Mouse (Mus musculus): Measurements from ENCODE around the gene Gm8180.
"Not testable (repeated sequence)": the region's sequence is repeated elsewhere in the genome, so short reads cannot be mapped to it uniquely, and the experiment has no call there.

The Gm8180 gene

GRCm38 (mm10) chr14:43784645-43785044 lies at the start of gene Gm8180:
Gm8180 (minus strand) TSS chr14:43784745.
- DNase-seq (ENCODE audit: low spot score in 2 of 2), result not testable (repeated sequence)

GRCm38 (mm10) chr14:43830385-43830784 lies 45.8 kb upstream of the Gm8180 start:
- not testable (repeated sequence) for DNase-seq (ENCODE audit: low spot score in 2 of 2)

- DNase-seq (ENCODE audit: low spot score in 2 of 2), result not testable (repeated sequence)
Measured at GRCm38 (mm10) chr14:43824176-43824575, 39.6 kb upstream of the Gm8180 start.

DNA sequence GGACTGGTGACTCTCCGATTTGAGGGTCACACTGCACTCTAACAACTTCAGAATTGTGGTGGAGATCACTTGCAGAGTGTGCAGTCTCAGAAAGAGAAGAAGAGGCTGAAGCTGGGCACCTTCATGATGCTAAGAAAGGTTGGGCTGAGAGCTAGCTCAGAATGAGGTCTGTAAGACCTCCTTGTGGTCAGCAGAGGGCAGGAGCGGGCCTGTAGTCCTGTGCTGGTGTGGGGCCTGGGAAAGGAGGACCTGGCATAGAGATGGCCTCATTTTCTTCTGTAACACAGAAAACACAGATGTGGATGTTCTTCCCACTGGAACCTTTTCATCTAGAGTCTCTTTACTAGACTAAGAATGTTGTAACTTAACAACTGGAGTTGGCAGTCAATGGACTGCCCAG lies 37.3 kb upstream of the Gm8180 start:
- not testable (repeated sequence) for DNase-seq (ENCODE audit: low spot score in 2 of 2)

- DNase-seq (ENCODE audit: low spot score in 2 of 2), result not testable (repeated sequence)
Measured at GRCm38 (mm10) chr14:43812458-43812857, 27.9 kb upstream of the Gm8180 start.

DNA sequence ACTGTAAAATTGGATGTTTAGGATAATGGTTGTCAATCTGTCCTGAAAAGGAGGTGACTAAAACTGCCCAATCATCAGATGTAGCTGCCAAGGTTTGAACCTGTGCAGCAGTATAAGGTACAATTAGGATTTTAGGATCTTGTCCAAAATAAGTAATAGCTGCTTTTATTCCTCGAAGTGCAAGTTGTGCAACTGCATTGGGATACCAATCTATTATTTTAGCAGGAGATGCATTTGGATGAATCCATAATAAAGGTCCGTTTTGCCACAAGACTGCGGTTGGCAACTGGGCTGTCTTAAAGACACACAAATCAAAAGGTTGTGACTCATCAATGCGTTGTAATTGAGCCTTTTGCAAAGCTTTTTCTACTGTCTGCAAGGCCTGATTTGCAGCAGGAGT lies 23.6 kb upstream of the Gm8180 start:
- not testable (repeated sequence) for DNase-seq (ENCODE audit: low spot score in 2 of 2)

DNA sequence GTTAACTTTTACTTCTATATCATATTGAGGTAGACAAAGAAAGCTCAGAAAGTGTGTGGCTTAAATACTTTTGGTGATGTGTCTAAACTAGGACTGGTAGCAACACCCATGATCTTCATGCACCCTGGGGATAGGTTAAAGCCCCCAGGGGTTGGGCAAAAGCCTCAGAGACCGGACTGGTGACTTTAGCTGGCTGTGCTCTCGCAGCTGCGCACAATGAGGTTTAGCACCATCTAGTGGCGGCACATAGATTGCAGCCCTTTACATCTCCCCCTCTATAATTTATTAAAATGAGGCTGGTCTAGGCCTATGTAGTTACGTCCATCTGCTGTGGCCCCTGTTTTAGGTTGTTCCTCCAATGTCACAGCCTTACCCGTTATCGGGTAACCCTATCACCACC lies 19.9 kb upstream of the Gm8180 start:
- not testable (repeated sequence) for DNase-seq (ENCODE audit: low spot score in 2 of 2)

DNA sequence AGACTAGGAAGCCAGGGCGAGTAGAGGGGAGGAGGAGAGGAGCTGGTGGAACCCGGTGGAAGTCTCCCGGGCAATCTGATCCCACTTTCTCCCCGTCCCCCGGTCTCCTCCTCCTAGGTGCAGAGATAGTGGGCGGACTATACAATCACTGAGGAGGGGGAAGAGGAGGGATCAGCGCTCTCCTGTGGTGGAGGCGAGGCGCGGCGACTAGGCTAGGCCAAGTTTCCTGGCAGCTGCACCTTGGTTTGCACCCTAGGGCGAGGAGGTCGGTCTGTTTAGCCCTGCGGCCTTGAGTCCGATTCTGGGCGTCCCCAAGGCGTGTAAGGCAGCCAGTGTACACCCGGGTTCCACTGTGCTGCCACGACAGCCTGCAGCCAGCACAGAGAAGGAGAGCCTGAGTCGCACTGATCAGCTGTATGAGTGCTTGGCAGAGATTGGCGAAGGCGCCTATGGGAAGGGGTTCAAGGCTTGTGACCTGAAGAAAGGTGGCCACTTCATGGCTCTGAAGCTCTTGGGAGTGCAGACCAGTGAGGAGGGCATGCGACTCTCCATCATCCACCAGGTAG lies 12.4 kb upstream of the Gm8180 start:
- not testable (repeated sequence) for DNase-seq (ENCODE audit: low spot score in 2 of 2)

DNA sequence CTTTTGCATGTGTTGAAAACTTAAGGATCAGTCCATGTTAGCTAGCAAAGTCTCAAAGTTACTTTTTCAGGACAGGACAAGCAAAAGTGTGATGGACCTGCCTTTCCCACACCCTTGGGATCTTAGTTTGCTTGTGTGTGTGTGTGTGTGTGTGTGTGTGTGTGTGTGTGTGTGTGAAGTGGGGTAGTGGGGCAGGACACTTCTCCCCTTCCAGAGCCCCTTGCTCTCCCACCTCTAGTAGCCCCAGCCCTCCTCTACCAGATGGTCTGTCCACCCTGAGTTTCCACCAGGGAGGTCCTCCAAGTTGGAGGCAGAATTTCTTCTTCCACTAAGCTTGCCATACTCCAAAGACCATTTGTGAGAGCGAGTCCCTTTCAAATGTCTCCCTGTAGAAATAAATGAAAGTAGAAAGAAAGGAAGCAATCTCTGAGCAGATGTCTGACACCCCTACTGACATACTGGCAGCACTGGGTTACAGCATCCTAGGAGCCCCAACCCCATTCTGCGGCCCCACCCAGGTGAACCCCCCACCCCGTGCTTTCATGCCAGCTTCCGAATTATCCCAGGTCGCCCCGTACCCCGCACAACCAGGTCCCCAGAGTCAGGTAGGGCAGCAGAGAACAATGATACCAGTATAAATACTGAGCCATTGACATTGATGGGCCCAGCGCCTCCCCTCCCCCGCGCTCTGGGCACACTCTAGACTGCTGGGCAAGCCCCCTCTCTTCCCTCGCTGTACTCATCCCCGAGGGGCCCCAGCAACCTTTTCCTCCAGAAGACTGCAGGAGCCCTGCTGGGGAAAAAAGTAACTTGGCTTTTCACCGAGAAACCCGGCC lies 11.7 kb upstream of the Gm8180 start:
- DNase-seq (ENCODE audit: low spot score in 2 of 2), result no peak

GRCm38 (mm10) chr14:43793811-43794210 lies 9.3 kb upstream of the Gm8180 start:
- DNase-seq (ENCODE audit: low spot score in 2 of 2), result not testable (repeated sequence)

DNA sequence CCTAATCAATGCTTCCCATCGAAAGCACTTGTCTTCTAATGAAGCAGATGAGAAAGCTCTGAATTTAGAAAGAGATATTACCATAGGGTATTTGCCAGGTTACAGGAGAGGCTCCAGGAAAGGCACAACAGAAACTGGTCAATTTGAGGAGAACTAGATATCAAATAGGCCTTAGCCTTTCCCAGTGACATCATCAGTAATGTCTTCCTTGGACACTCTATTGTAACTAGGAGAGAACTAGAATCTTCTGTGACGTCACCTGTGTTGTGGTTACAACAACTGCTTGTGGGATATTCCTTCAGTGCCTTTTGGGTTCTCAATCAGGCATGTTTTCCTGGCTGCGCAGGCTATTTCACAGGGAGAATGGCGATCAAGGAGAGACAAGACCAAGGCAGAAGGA lies 37.0 kb downstream of the Gm8180 start, which contains the start of gene Gm6526:
Gm6526 (plus strand) TSS at position 301 of the 400 bp plus-strand sequence.
- DNase-seq (ENCODE audit: low spot score in 2 of 2), result not testable (repeated sequence)
